Mouse (Mus musculus) v-Abl transformed pro-B cells (cell line): ENCODE measurements around the gene Plscr3.
"Not testable (repeated sequence)": the region's sequence is repeated elsewhere in the genome, so short reads cannot be mapped to it uniquely, and the experiment has no call there.

Experiments
- in situ Hi-C, 2 experiments: fragments of 400-800 bp; cut with MboI; formaldehyde crosslinking; loops; one replicate each; pipeline ENCODE4 v1.15.1; 2025; ENCODE audit not compliant: unreplicated experiment in 2 of 2

Gene Plscr3

DNA sequence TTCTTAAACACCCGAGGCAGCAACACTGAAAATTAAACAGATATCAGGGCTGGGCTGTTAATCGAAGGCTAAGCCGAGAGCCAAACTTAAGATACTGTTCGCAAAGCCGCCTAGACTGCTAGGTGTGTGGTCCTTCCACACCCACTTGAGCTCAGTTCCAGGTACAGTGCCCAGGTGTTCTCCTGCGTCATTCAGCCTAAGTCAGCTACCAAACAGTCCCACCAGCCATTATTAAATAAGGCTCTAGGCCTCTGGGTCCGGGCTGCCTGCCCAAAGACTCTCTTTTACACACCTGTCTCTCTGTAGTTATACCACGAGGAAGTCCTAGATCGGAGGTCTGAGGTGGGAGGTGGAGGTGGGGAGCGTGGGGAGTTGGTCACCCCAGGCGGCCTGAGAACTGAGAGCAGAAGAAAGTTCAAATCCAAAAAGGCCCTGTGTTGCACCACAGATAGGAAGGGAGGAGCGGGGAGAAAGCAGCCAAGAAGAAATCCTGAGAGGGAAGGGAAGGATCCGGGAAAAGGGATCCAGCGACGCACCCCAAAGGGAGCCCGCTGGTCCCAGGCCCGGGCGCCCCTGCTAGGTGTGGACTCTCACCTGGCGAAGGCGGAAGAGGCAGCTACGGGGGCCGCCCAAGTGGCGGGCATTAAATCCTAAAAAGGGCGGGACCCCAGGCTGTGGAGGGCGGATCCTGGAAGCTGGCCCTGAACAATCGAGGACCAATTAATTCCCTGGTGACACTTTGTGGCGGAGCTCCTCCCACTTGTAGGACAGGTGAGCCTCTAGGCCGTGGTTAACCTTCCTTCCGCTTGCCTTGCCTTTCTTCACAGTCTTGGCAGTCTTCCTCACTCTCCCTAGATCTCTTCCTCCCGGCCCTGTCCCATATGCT is 12.2 kb downstream of the Plscr3 start, which contains the start of gene Tnk1:
TSS of gene Tnk1 (minus strand) at position 618 of the 886 bp plus-strand sequence.
- in situ Hi-C loops = no loop called here

DNA sequence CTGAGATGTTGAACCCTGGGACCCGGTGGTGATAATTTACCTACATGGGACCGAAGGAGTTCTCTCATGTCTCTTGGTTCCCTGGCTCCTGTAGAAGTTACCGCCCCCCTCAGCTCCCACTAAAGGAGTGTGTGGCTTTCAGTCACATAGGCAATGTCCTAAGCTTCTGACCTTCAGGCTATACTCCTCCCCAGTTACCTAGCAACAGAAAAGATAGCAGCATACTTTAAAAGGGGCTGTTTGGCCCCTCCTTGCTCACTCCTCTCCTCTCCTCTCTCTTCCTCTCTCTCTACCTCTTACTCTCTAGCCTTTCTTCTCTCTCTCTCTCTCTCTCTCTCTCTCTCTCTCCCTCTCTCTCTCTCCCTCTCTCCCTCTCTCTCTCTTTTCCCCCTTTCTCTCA is 17.6 kb downstream of the Plscr3 start:
- in situ Hi-C loops = not testable (repeated sequence)

GRCm38 (mm10) chr11:69864138-69864860 is 18.1 kb downstream of the Plscr3 start:
- in situ Hi-C loops = no loop called here

- in situ Hi-C loops = no loop called here
Observed at GRCm38 (mm10) chr11:69865561-69865960, 19.4 kb downstream of the Plscr3 start.

- in situ Hi-C loops = no loop called here
Observed at GRCm38 (mm10) chr11:69867335-69867734, 21.2 kb downstream of the Plscr3 start.

- in situ Hi-C loops = loop anchor here in 1 of 2 experiments (10.0 kb wide), 2 partner anchors 246 to 344 kb away; partner anchors contain the start of genes Sat2 and Slc16a11
Observed at GRCm38 (mm10) chr11:69870289-69871069, 24.3 kb downstream of the Plscr3 start.

GRCm38 (mm10) chr11:69871822-69872221 is 25.6 kb downstream of the Plscr3 start:
- in situ Hi-C loops = loop anchor here in 1 of 2 experiments (10.0 kb wide), 2 partner anchors 247 to 343 kb away; partner anchors contain the start of genes Sat2 and Slc16a11

DNA sequence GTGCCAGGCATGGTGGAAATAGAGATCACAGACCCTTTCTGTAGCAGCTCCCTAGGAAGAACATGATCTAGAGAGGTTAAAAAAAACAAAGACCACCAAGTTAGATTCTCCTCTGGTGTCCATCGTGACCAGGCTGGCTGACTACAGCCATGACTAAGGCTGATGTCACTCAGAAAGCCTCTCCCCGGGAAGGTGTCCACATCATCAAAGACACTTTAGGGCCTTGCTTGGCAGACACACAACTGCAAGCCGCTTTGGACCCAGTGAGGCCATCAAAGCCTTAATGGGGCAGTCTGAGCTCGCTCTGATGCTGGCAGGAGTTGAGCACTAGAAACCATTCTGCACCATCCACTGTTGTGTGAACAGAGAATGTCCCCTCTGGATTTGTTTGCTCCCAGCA is 26.3 kb downstream of the Plscr3 start:
- in situ Hi-C loops = loop anchor here in 1 of 2 experiments (10.0 kb wide), 2 partner anchors 248 to 342 kb away; partner anchors contain the start of genes Sat2 and Slc16a11

DNA sequence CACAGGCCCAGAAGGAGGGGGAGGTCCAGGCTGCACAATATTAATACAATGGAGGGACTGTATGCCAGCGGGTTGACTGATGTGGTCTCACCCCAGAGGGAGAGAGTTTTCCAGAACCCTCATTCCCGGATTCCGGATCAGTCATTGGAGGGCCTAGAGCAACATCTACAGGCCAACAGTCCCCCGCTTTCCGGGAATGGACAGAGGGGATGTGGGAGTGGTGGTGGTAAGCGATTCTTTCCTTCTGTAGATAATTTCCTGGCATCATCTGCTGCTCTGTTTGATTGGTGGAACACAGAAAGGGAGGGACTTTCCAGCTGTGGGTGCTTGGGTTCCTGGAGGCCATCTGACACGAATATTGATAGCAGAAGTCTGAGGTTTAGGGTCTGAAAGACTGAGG is 30.0 kb downstream of the Plscr3 start:
- in situ Hi-C loops = loop anchor here (5.0 to 10.0 kb wide), 8 partner anchors 69 to 339 kb away; partner anchors contain the start of genes Senp3 (in 2 of the 2), Fgf11 (in 1 of the 2), Polr2a (in 1 of the 2) and Sat2 (in 1 of the 2)

DNA sequence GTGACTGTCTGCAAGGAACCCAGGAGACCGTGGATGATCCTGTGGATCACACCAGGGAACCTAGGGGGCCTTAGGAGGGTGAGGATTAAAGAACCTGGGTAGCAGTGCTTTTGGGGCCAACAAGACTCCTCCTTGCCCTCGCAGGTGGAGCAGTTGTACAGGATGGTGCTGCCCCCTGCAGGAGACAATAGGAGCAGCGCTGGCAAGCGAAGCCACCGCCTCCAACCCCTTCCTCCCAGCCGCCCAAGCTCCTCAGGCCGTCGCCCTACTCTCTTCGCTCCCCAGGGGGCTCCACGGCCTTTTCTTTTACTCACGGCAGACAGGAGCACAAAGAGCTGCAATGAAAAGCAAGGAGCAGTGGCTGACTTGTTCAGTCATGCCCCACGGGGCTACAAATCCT is 30.7 kb downstream of the Plscr3 start:
- in situ Hi-C loops = loop anchor here (5.0 to 10.0 kb wide), 8 partner anchors 70 to 338 kb away; partner anchors contain the start of genes Senp3 (in 2 of the 2), Fgf11 (in 1 of the 2), Polr2a (in 1 of the 2) and Sat2 (in 1 of the 2)

GRCm38 (mm10) chr11:69877878-69878277 is 31.7 kb downstream of the Plscr3 start, which contains the start of gene Tmem95:
Gene Tmem95, minus strand, starts transcription at chr11:69878018.
- in situ Hi-C loops = loop anchor here (5.0 to 10.0 kb wide), 8 partner anchors 71 to 337 kb away; partner anchors contain the start of genes Senp3 (in 2 of the 2), Fgf11 (in 1 of the 2), Polr2a (in 1 of the 2) and Sat2 (in 1 of the 2)

DNA sequence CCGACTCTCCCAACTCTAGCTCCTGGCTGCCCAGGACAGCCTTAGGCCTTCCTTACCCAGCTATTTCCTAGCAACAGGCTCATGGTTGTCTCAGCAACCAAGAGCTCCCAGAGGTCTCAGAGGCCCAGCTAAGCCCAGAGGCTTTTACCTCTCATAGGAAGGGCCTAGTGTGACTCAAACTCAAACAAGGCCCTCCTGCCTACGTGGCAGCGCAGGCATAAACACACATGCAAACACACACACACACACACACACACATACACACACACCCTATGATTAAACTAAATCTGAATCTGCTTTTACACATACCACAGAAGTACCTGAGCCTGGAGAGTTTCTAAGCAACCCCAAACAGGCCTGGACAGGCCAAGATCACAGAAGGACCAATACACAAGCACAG is 32.2 kb downstream of the Plscr3 start:
- in situ Hi-C loops = loop anchor here (5.0 to 10.0 kb wide), 8 partner anchors 71 to 336 kb away; partner anchors contain the start of genes Senp3 (in 2 of the 2), Fgf11 (in 1 of the 2), Polr2a (in 1 of the 2) and Sat2 (in 1 of the 2)

DNA sequence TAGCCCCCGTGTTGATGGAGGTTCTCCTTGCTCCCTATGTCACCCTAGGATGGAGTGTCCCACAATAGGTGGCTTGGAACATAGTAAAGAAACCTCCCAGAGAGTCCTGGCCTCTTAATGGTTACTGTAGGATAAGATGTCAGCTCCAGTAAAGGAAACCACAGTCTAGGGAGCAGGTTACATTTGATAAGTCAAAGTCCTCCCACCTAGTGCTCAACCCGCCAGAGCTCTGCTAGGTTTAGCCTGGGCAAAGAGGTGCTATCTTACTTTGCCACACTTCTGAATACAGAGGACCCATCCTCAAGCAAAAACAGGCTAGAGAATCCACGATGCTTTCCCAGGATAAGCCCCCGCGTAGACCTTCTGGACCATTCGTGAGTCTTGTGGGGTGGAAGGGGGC is 32.8 kb downstream of the Plscr3 start:
- in situ Hi-C loops = loop anchor here (5.0 to 10.0 kb wide), 8 partner anchors 72 to 336 kb away; partner anchors contain the start of genes Senp3 (in 2 of the 2), Fgf11 (in 1 of the 2), Polr2a (in 1 of the 2) and Sat2 (in 1 of the 2)

DNA sequence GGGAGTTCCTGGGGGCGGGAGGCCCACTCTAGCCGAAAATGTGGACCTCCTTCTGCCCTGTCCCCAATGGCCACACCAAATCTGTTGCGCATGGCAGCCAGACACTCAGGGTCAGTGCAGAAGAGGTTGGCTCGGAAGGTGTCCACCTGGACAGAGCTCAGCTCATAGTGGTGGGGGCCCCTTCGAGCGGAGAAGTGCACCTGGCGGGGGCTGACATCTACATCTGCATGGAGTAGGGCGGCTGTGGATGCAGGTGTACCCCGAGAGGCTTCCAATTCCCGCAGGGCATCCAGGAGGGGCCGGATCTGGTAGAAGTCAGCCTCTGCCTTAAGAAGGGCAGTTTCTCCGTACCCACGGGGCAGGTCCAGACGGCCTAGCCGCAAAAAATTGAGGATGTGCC is 33.5 kb downstream of the Plscr3 start:
- in situ Hi-C loops = loop anchor here (5.0 to 10.0 kb wide), 9 partner anchors 43 to 335 kb away; partner anchors contain the start of genes Eif5a (in 2 of the 2), Senp3 (in 2 of the 2), Fgf11 (in 1 of the 2) and Polr2a (in 1 of the 2)

DNA sequence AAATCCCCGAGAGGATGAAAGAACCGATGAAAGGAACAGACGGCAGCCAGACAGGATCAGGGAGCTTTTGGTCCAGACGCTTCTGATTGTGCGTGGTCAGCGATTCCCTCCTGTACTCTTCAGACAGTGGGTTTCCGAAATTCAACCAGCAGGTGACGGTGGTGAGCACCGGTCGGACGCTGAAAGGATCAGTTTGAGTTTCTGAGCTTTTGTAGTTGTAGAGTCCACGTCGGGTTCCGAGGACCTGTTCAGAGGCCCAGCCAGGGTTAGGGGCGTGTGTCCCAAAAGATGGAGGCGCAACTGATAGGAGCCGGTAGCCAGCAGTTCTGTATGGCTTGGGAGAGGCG is 34.3 kb downstream of the Plscr3 start:
- in situ Hi-C loops = loop anchor here (5.0 kb wide), 1 partner anchor 42 kb away; the partner anchor contains the start of gene Eif5a (in 2 of the 2)

GRCm38 (mm10) chr11:69880853-69881603 is 34.9 kb downstream of the Plscr3 start, which contains the start of gene Kctd11:
Gene Kctd11, minus strand, starts transcription at chr11:69881406.
- in situ Hi-C loops = loop anchor here (5.0 kb wide), 1 partner anchor 41 kb away; the partner anchor contains the start of gene Eif5a (in 2 of the 2)

GRCm38 (mm10) chr11:69881787-69882670 is 35.9 kb downstream of the Plscr3 start:
- in situ Hi-C loops = loop anchor here (5.0 kb wide), 1 partner anchor 40 kb away; the partner anchor contains the start of gene Eif5a (in 2 of the 2)
